Comparison of ENCODE assay signal across 9 mouse cellular contexts in genomic region chr1:24683947-24684346, GRCm38 (mm10). TPM values are rescaled to one million over a fixed set of nuclear protein-coding genes. Genes with fewer than 3 reads are reported as not detected.
DNase-seq lines count a peak whose midpoint lies in the region; ATAC-seq and TF ChIP-seq lines count a peak whose summit lies in the region.
"Had no signal": no experiment of that assay in that cellular context is flagged by ENCODE, and none has a peak within 500 bp of the region (broad histone marks: within the 10 kb centered on the region; RNA-seq: fewer than 3 reads in every experiment).

No protein-coding gene starts in this region.

- no peaks in the 10 kb centered on the region for H3K27me3 ChIP-seq in heart, adult 2 months (ENCODE audit: control insufficient read depth, insufficient read depth, low read length)
- no peaks in the 10 kb centered on the region for H3K27me3 ChIP-seq in hindbrain, embryonic 15.5 days
- no peaks in the 10 kb centered on the region for H3K27me3 ChIP-seq in midbrain, embryonic 12.5 days
- H3K27me3 ChIP-seq: megakaryocyte, embryonic 14.5 days had no signal

- ATAC-seq in hindbrain, embryonic 15.5 days (ENCODE audit: low FRiP score, low read depth), result peak; percentile 97
- ATAC-seq in midbrain, embryonic 12.5 days (ENCODE audit: low FRiP score, low read depth), result peak; percentile 97

- H3K4me2 ChIP-seq in hindbrain, embryonic 15.5 days, result no peak overlapping the region
- no peak overlapping the region for H3K4me2 ChIP-seq in midbrain, embryonic 12.5 days (replicated peaks)

- H3K9me3 ChIP-seq in hindbrain, embryonic 15.5 days, result no peaks in the 10 kb centered on the region
- no peaks in the 10 kb centered on the region for H3K9me3 ChIP-seq in midbrain, embryonic 12.5 days
- H3K9me3 ChIP-seq: megakaryocyte, embryonic 14.5 days had no signal

- intact Hi-C loops in heart, adult 2 months (cut with DNase I), result no loop called here

- WGBS in heart, adult 2 months, result 85% methylated on average over 1 of the region's 1 CpGs
- 91% methylated on average over 1 of the region's 1 CpGs for WGBS in hindbrain, embryonic 15.5 days
- 80% methylated on average over 1 of the region's 1 CpGs for WGBS in midbrain, embryonic 12.5 days

- no peak overlapping the region for H3K27ac ChIP-seq in heart, adult 2 months
- H3K27ac ChIP-seq in hindbrain, embryonic 15.5 days (replicated peaks), result no peak overlapping the region
- no peak overlapping the region for H3K27ac ChIP-seq in midbrain, embryonic 12.5 days (replicated peaks)

- H3K4me1 ChIP-seq in heart, adult 2 months (ENCODE audit: control insufficient read depth, insufficient read depth, low read length), result peaks cover 3% of the 10 kb centered on the region; the same call in 1 of the 2 replicates
- H3K4me1 ChIP-seq in hindbrain, embryonic 15.5 days (replicated peaks), result peaks cover 18% of the 10 kb centered on the region
- H3K4me1 ChIP-seq in midbrain, embryonic 12.5 days, result peaks cover 7% of the 10 kb centered on the region

- peaks cover 5% of the 10 kb centered on the region for H3K79me2 ChIP-seq in heart, adult 2 months (replicated peaks; ENCODE audit: control insufficient read depth, insufficient read depth, low read length)

- peak; percentile 54 for DNase-seq in heart, adult 11 months
- no peak for DNase-seq in heart, adult 2 months
- DNase-seq in ZHBTc4 (ENCODE audit: low read depth, low spot score), result peak; percentile 29
- no peak for DNase-seq in thymus, postnatal 10 days (ENCODE audit: low spot score in 2 of 2)
- no peak for DNase-seq in cerebellum, postnatal 10 days
- DNase-seq in kidney, postnatal 14 days, result no peak

- no peak for TF ChIP-seq EP300 in heart, adult 2 months (IDR thresholded peaks at IDR 0.05; ENCODE audit: insufficient read depth, low read depth, low read length)

- no peak overlapping the region for H3K4me3 ChIP-seq in heart, adult 2 months
- no peak overlapping the region for H3K4me3 ChIP-seq in hindbrain, embryonic 15.5 days
- H3K4me3 ChIP-seq in midbrain, embryonic 12.5 days, result no peak overlapping the region
- H3K4me3 ChIP-seq: megakaryocyte, embryonic 14.5 days had no signal

- no peaks in the 10 kb centered on the region for H3K36me3 ChIP-seq in heart, adult 2 months (ENCODE audit: control insufficient read depth, insufficient read depth, low read length)
- peaks cover 8% of the 10 kb centered on the region; the same call in 1 of the 2 replicates for H3K36me3 ChIP-seq in hindbrain, embryonic 15.5 days
- H3K36me3 ChIP-seq in midbrain, embryonic 12.5 days, result peaks cover 9% of the 10 kb centered on the region

- no peak overlapping the region for H3K9ac ChIP-seq in heart, adult 2 months (ENCODE audit: low read depth, low read length)
- H3K9ac ChIP-seq in hindbrain, embryonic 15.5 days, result no peak overlapping the region
- H3K9ac ChIP-seq in midbrain, embryonic 12.5 days (replicated peaks), result no peak overlapping the region

- no peak for TF ChIP-seq POLR2A in heart, adult 2 months (IDR thresholded peaks at IDR 0.05; ENCODE audit: insufficient read depth, low read depth, low read length)

- no peak for TF ChIP-seq CTCF in heart, adult 2 months (IDR thresholded peaks at IDR 0.05)

RNA-seq across cellular contexts. Expression of gene Lmbrd1, which starts 5.5 kb away (rescaled TPM):
- total RNA-seq in heart, adult 2 months (2021), result 10 to 100 TPM; 39.7 to 49.0 TPM
- 26.0 and 36.8 TPM in 2 replicates for polyA plus RNA-seq in heart, adult 2 months (2012; rRNA removed)
- polyA plus RNA-seq in hindbrain, embryonic 15.5 days (2015; fragmentation: Nextera tagmentation; extraction: Ambion mirVana), result 47.1 and 48.1 TPM in 2 replicates
- 33.4 and 37.3 TPM in 2 replicates for polyA plus RNA-seq in midbrain, embryonic 12.5 days (2016; fragmentation: Nextera tagmentation; extraction: Ambion mirVana)

Comparison
In these comparisons a context has a peak if more than half of its experiments do, and no peak if none do; other contexts are left out.
1. DNase-seq: peak in heart, adult 11 months (single experiment) and ZHBTc4 (single experiment); none in heart, adult 2 months (0 of 2), thymus, postnatal 10 days (0 of 2), cerebellum, postnatal 10 days (0 of 2) and kidney, postnatal 14 days (single experiment).